Mouse (Mus musculus): ENCODE measurements around the gene Sln.

DNA sequence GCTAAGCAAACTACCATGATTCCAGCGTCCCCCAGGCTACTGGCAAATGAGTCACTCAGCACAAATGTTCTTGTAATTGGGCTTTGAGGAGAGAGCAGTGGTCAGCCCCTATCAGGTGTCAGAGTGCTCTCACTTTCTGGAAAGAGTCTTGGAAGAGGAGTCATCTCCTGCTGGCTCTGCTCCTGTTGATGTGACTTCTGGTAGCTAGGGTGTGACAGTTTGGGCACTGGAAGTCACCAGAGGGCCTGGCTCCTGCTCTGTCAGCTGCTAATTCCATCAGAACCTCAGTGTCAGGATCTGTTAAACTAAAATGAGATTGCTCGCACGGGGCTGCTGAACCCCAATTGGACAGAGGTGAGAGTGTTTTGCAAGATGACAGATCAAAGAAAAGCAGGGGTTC lies 14.9 kb upstream of the Sln start:
- no peak for TF ChIP-seq CTCF (IDR thresholded peaks at IDR 0.05; ENCODE audit: low read depth)
- TF ChIP-seq EP300 (IDR thresholded peaks at IDR 0.05; ENCODE audit: low read depth) = no peak

All from heart, postnatal 0 days (tissue).